Mouse (Mus musculus) midbrain, embryonic 16.5 days (tissue): Measurements from ENCODE around the gene Tomm40. TPM values are rescaled to one million over a fixed set of nuclear protein-coding genes. Genes with fewer than 3 reads are reported as not detected.

Source experiments
- ATAC-seq: fragments of 200-750 bp; cut with Nextera tagmentation; 2 replicates; pipeline ENCODE4 v1.8.0; 2017; ENCODE audit warnings: moderate TSS enrichment
- H3K27ac ChIP-seq: fragments of 300-500 bp; sonication (generic); 2 replicates; pipeline ENCODE4 v1.5.1; 2014; ENCODE audit warnings: mild to moderate bottlenecking, low read length, mixed read lengths
- H3K27me3 ChIP-seq: fragments of 300-500 bp; sonication (generic); 2 replicates; pipeline ENCODE4 v1.6.1; 2014; ENCODE audit warnings: low read depth, low read length, mixed read lengths; ENCODE audit not compliant: control insufficient read depth, insufficient read depth
- H3K36me3 ChIP-seq: fragments of 300-500 bp; sonication (generic); 2 replicates; pipeline ENCODE4 v1.6.1; 2014; ENCODE audit warnings: mild to moderate bottlenecking, low read length, moderate library complexity, mixed read lengths; ENCODE audit not compliant: control insufficient read depth, insufficient read depth
- H3K4me1 ChIP-seq: fragments of 300-500 bp; sonication (generic); 2 replicates; pipeline ENCODE4 v1.6.1; 2014; ENCODE audit warnings: mild to moderate bottlenecking, low read length, mixed read lengths; ENCODE audit not compliant: control insufficient read depth, insufficient read depth
- H3K4me2 ChIP-seq: fragments of 300-500 bp; sonication (generic); 2 replicates; pipeline ENCODE4 v1.6.1; 2014; ENCODE audit warnings: mild to moderate bottlenecking, low read length, mixed read lengths
- H3K4me3 ChIP-seq: fragments of 300-500 bp; sonication (generic); 2 replicates; pipeline ENCODE4 v1.5.1; 2014; ENCODE audit warnings: low read depth, mild to moderate bottlenecking, low read length, moderate library complexity, mixed read lengths
- H3K9ac ChIP-seq: fragments of 300-500 bp; sonication (generic); 2 replicates; pipeline ENCODE4 v1.6.1; 2014; ENCODE audit warnings: low read depth, low read length, mixed read lengths
- H3K9me3 ChIP-seq: fragments of 300-500 bp; sonication (generic); replicated peaks from 2 replicates; pipeline ENCODE4 v1.6.1; 2014; ENCODE audit warnings: mild to moderate bottlenecking, low read length, mixed read lengths; ENCODE audit not compliant: control insufficient read depth, poor library complexity, severe bottlenecking
- WGBS: fragments of 180-500 bp; shearing (Covaris S2); extraction: QIAGEN DNeasy Blood & Tissue Kit; methylation state at CpG from one replicate; pipeline ENCODE4 v1.1.7; 2014; 5-methylcytosine and 5-hydroxymethylcytosine counted together
- polyA plus RNA-seq: library from polyadenylated mRNA; unstranded; fragments of >200 nt; fragmentation: Nextera tagmentation; extraction: Ambion mirVana; gene quantifications from 2 replicates; pipeline ENCODE4 v1.2.1, GENCODE M21; 2015

Tomm40 gene
- 113 and 118 TPM in 2 replicates for polyA plus RNA-seq

DNA sequence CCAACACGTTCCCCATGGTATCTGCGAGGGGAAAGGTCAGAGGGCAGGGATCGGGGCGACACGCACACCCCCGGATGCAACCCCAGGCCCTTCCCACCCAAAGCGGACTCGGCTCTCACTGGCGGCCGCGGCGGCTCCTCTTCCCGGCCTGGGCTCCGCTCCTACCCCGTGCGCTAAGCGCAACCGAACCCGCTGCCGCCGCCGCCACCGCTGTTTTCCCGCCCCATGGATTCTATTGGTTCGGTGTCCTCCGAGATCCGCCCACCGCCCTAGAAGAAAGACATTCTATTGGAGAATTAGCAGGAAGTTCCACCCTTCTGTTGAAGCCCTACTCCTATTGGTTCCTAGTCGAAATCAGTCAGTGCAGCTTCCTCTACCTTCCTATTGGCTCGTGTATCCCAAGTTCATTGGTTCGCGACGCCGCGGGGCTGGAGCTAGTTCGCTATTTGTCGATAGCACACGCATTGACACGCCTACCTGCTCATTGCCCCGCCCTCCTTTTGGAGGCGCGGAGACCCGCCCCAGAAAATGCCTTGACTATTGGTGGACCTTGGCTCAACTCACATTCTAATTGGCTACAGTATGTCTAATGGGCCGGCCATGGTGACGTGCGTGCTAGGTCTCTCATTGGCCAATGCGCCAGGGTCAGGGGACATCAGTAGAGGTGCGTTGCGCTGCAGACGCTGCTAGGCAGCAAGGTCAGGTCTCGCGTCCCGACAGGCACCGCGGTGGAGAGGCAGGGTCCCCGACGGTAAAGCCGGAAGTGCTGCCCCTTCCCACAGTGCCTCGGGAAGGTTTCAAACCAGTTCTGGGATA is at the start of gene Tomm40:
Gene Tomm40 (minus strand): TSS at position 200 of the 816 bp plus-strand sequence.
- H3K27ac ChIP-seq = peak within 1 kb of the TSS; percentile 92
- H3K9me3 ChIP-seq = no peaks in the 10 kb centered on the region
- peaks cover 19% of the 10 kb centered on the region for H3K4me1 ChIP-seq
- peak within 1 kb of the TSS; percentile 96 for H3K4me2 ChIP-seq
- H3K36me3 ChIP-seq = peaks cover 13% of the 10 kb centered on the region
- H3K9ac ChIP-seq = peak within 1 kb of the TSS; percentile 97
- peak; percentile 98 for ATAC-seq
- under 1% methylated on average over 58 of the region's 59 CpGs for WGBS
- H3K27me3 ChIP-seq = no peaks in the 10 kb centered on the region
- H3K4me3 ChIP-seq = peak within 1 kb of the TSS; percentile 93

DNA sequence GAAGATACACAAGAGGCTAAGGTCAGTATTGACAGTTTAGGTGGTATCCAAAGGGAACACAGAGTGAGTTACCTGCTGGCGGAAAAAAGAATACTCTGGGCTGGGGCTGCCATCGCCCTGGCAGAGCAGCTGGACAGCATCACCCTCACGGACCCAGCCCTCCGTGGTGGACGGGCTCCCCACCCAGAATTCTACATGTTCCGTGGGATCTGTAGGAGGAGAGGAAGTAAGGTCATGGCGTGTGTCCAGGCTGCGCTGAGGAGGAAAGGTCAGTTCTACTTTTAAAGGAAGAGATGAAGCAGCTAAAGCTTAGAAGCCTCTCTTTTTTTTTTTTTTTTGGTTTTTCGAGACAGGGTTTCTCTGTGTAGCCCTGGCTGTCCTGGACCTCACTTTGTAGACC is 49.3 kb upstream of the Tomm40 start:
- WGBS = 96% methylated on average over 9 of the region's 9 CpGs
- Histone ChIP-seq H3K4me2 (no peak overlapping the region), H3K36me3 (no peaks in the 10 kb centered on the region), H3K4me1 (no peaks in the 10 kb centered on the region), H3K9me3 (no peaks in the 10 kb centered on the region), H3K9ac (no peak overlapping the region), H3K4me3 (no peak overlapping the region), H3K27ac (no peak overlapping the region), H3K27me3 (peaks cover 5% of the 10 kb centered on the region)
- no peak for ATAC-seq

DNA sequence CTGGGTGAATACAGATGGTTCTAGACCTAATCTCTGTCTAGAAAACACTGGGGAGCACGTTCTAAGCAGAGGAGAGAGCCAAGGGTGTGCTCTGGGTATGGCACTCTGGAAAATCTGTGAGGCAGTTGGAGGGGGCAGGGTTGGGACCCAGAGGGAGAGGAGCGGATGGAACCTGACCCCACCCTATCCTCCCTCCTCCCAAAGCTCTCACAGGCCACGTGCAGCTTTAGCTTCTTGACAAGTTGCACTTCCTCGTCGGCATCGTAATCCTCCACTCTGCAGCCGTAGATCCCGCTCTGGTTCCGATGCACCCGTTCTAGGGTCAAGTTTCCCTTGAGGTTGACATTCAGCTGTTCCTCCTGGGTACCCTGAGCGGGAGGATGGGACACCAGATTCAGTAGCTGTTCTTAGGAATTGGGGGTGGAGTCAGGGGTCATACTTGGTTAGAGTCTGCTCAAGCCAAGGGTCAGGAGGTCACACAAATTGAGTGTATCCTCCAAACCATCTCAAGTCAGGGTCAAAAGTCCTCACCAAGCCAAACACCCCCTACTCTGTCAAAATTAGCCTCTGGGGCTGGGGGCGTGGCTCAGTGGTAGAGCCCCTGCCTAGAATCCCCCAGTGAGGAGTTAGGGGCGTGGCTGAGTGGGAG is 48.7 kb upstream of the Tomm40 start:
- Histone ChIP-seq H3K9ac (no peak overlapping the region), H3K4me2 (no peak overlapping the region), H3K4me1 (no peaks in the 10 kb centered on the region), H3K27me3 (no peaks in the 10 kb centered on the region; the same call in none of the 2 replicates), H3K9me3 (no peaks in the 10 kb centered on the region), H3K4me3 (no peak overlapping the region), H3K27ac (no peak overlapping the region), H3K36me3 (no peaks in the 10 kb centered on the region)
- 87% methylated on average over 13 of the region's 13 CpGs for WGBS
- no peak for ATAC-seq

- H3K36me3 ChIP-seq = no peaks in the 10 kb centered on the region
- 88% methylated on average over 11 of the region's 11 CpGs for WGBS
- no peak for ATAC-seq
- H3K4me3 ChIP-seq = no peak overlapping the region
- no peak overlapping the region for H3K9ac ChIP-seq
- no peaks in the 10 kb centered on the region for H3K4me1 ChIP-seq
- no peaks in the 10 kb centered on the region for H3K27me3 ChIP-seq
- H3K9me3 ChIP-seq = no peaks in the 10 kb centered on the region
- no peak overlapping the region for H3K27ac ChIP-seq
- no peak overlapping the region for H3K4me2 ChIP-seq
Observed at GRCm38 (mm10) chr7:19762283-19762682, 47.0 kb upstream of the Tomm40 start.

GRCm38 (mm10) chr7:19760021-19760420 is 44.8 kb upstream of the Tomm40 start:
- WGBS = 92% methylated on average over 13 of the region's 13 CpGs
- Histone ChIP-seq H3K4me2 (no peak overlapping the region), H3K9ac (no peak overlapping the region)

GRCm38 (mm10) chr7:19758623-19759022 is 43.4 kb upstream of the Tomm40 start:
- no peak overlapping the region for H3K9ac ChIP-seq
- H3K36me3 ChIP-seq = no peaks in the 10 kb centered on the region
- H3K27ac ChIP-seq = no peak overlapping the region
- no peaks in the 10 kb centered on the region for H3K9me3 ChIP-seq
- H3K27me3 ChIP-seq = no peaks in the 10 kb centered on the region
- no peak overlapping the region for H3K4me3 ChIP-seq
- ATAC-seq = no peak
- WGBS = 93% methylated on average over 13 of the region's 13 CpGs
- H3K4me2 ChIP-seq = no peak overlapping the region
- no peaks in the 10 kb centered on the region for H3K4me1 ChIP-seq

More at GRCm38 (mm10) chr7:19760021-19760420, 44.8 kb upstream of the Tomm40 start:
- Histone ChIP-seq H3K9me3 (no peaks in the 10 kb centered on the region), H3K4me1 (no peaks in the 10 kb centered on the region), H3K4me3 (no peak overlapping the region), H3K36me3 (no peaks in the 10 kb centered on the region), H3K27ac (no peak overlapping the region), H3K27me3 (no peaks in the 10 kb centered on the region)
- ATAC-seq = no peak

DNA sequence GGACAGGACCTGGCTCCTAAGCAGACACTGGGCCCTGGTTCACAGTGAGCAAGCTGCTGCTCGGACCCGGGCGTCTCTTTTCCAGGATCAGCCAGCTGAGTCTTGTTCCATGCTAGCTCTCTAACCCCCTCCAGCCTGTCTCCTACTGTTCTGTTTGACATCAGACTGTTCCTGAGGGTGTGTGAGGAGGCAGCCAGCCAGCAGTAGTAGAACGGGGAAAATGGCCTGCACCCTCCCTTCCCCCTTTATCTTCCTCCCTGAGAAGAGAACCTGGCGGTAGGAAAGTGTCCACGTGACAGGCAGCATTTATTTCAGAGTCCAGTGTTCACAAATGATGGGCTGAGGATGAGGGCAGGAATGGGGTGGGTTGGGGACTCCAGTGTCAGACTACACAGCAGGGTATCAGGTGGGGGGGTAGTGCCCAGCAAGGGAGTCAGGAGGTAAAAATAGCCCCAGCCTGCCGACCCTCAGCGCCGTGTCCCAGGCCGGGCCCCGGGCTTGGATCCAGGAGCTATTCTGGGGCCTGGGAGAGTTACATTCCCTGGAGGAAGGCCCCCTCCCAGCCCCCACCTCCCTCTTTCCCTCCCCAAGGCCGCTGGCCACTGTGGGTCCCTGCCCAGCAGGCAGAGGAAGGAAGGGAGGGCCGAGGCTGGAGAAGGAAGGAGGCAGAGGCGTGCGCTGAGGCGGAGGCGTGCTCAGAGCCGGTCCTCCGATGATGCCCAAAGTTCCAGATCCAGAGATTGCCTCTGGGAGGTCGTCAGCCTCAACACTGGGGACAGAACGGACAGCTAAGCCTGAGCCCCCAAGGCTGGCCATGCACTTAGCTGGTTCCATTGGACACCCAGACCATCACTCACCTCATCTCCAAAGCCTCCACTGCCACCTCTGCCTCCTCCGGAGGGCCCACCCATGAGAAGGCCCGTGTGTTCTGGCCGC is 40.9 kb upstream of the Tomm40 start:
- no peak overlapping the region for H3K4me2 ChIP-seq
- no peak overlapping the region for H3K9ac ChIP-seq
- H3K4me1 ChIP-seq = no peaks in the 10 kb centered on the region
- no peak for ATAC-seq
- no peaks in the 10 kb centered on the region for H3K9me3 ChIP-seq
- no peak overlapping the region for H3K27ac ChIP-seq
- 73% methylated on average over 23 of the region's 24 CpGs for WGBS
- no peaks in the 10 kb centered on the region for H3K36me3 ChIP-seq
- H3K27me3 ChIP-seq = no peaks in the 10 kb centered on the region
- no peak overlapping the region for H3K4me3 ChIP-seq

DNA sequence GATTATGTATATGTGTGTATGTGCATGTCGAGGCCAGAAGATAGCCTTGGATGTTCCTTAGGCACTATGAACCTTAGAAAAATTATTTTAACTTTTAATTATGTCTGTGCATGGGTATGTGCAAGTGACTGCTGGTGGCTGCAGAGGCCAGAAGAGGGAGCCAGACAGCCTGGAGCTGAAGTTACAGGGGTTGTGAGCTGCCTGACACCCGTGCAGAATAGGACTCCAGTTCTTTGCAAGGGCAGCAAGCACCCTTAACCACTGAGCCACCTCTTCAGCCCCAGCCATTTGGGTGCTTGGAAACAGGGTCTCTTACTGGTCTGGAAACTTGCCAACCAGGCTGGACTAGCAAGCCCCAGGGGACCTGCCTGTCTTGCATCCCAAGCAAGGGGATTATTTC is 39.8 kb upstream of the Tomm40 start:
- whole genome bisulfite sequencing = 80% methylated on average over 2 of the region's 2 CpGs
- peaks cover 6% of the 10 kb centered on the region; the same call in 1 of the 2 replicates for H3K4me1 ChIP-seq
- no peak for ATAC-seq
- H3K9ac ChIP-seq = no peak overlapping the region
- H3K4me2 ChIP-seq = no peak overlapping the region
- no peak overlapping the region for H3K4me3 ChIP-seq
- H3K9me3 ChIP-seq = no peaks in the 10 kb centered on the region
- no peaks in the 10 kb centered on the region for H3K27me3 ChIP-seq
- H3K36me3 ChIP-seq = no peaks in the 10 kb centered on the region
- H3K27ac ChIP-seq = no peak overlapping the region
